Mouse (Mus musculus): Measurements from ENCODE around the gene Uqcr11. TPM values are rescaled to one million over a fixed set of nuclear protein-coding genes. Genes with fewer than 3 reads are reported as not detected.

Uqcr11 gene
- polyA plus RNA-seq, 1 experiment from 2014 or later = 522 TPM

GRCm38 (mm10) chr10:80363734-80364133 lies 42.9 kb downstream of the Uqcr11 start:
- Histone ChIP-seq H3K27me3 (replicated peaks; ENCODE audit: control insufficient read depth, insufficient read depth, low read length) (peaks cover 12% of the 10 kb centered on the region; the same call in 1 of the 2 replicates), H3K9me3 (ENCODE audit: control insufficient read depth, low read length) (no peaks in the 10 kb centered on the region; the same call in 1 of the 2 replicates), H3K4me2 (ENCODE audit: low read length) (no peak overlapping the region), H3K36me3 (ENCODE audit: control insufficient read depth, insufficient read depth) (no peaks in the 10 kb centered on the region), H3K4me3 (replicated peaks; ENCODE audit: low read length) (no peak overlapping the region), H3K27ac (ENCODE audit: low read length) (no peak overlapping the region), H3K4me1 (replicated peaks; ENCODE audit: control insufficient read depth, insufficient read depth, low read length) (no peaks in the 10 kb centered on the region), H3K9ac (replicated peaks; ENCODE audit: low read depth, low read length) (no peak overlapping the region)
- ATAC-seq = no peak
- 31% methylated on average over 6 of the region's 6 CpGs for WGBS

GRCm38 (mm10) chr10:80357994-80358639 lies 48.5 kb downstream of the Uqcr11 start:
- peaks cover 51% of the 10 kb centered on the region for H3K27me3 ChIP-seq (replicated peaks; ENCODE audit: control insufficient read depth, insufficient read depth, low read length)
- H3K36me3 ChIP-seq (ENCODE audit: control insufficient read depth, insufficient read depth) = no peaks in the 10 kb centered on the region
- no peak overlapping the region for H3K27ac ChIP-seq (ENCODE audit: low read length)
- 5% methylated on average over 31 of the region's 31 CpGs for WGBS
- H3K4me1 ChIP-seq (replicated peaks; ENCODE audit: control insufficient read depth, insufficient read depth, low read length) = peaks cover 16% of the 10 kb centered on the region
- no peaks in the 10 kb centered on the region; the same call in 1 of the 2 replicates for H3K9me3 ChIP-seq (ENCODE audit: control insufficient read depth, low read length)
- peak overlapping the region; percentile 30 for H3K4me3 ChIP-seq (replicated peaks; ENCODE audit: low read length)
- H3K4me2 ChIP-seq (ENCODE audit: low read length) = peak overlapping the region; percentile 50
- H3K9ac ChIP-seq (replicated peaks; ENCODE audit: low read depth, low read length) = peak overlapping the region; percentile 42; the same call in 1 of the 2 replicates
- ATAC-seq = peak; percentile 36; the same call in 1 of the 2 replicates

GRCm38 (mm10) chr10:80357336-80357735 lies 49.3 kb downstream of the Uqcr11 start:
- ATAC-seq = no peak

GRCm38 (mm10) chr10:80356737-80357136 lies 49.9 kb downstream of the Uqcr11 start:
- 0 out of 2 replicates have a peak, but pooled peaks have one; percentile 37 for ATAC-seq
- peak overlapping the region; percentile 57 for H3K4me2 ChIP-seq (ENCODE audit: low read length)
- peak overlapping the region; percentile 40 for H3K4me3 ChIP-seq (replicated peaks; ENCODE audit: low read length)
- H3K4me1 ChIP-seq (replicated peaks; ENCODE audit: control insufficient read depth, insufficient read depth, low read length) = peaks cover 16% of the 10 kb centered on the region
- H3K27me3 ChIP-seq (replicated peaks; ENCODE audit: control insufficient read depth, insufficient read depth, low read length) = peaks cover 50% of the 10 kb centered on the region
- H3K36me3 ChIP-seq (ENCODE audit: control insufficient read depth, insufficient read depth) = no peaks in the 10 kb centered on the region
- under 1% methylated on average over 34 of the region's 34 CpGs for WGBS
- H3K9ac ChIP-seq (replicated peaks; ENCODE audit: low read depth, low read length) = peak overlapping the region; percentile 29
- H3K9me3 ChIP-seq (ENCODE audit: control insufficient read depth, low read length) = no peaks in the 10 kb centered on the region
- H3K27ac ChIP-seq (ENCODE audit: low read length) = no peak overlapping the region

More at GRCm38 (mm10) chr10:80357336-80357735, 49.3 kb downstream of the Uqcr11 start:
- Histone ChIP-seq H3K27me3 (replicated peaks; ENCODE audit: control insufficient read depth, insufficient read depth, low read length) (peaks cover 49% of the 10 kb centered on the region), H3K36me3 (ENCODE audit: control insufficient read depth, insufficient read depth) (no peaks in the 10 kb centered on the region), H3K4me3 (replicated peaks; ENCODE audit: low read length) (peak overlapping the region; percentile 30), H3K4me2 (ENCODE audit: low read length) (peak overlapping the region; percentile 50), H3K27ac (ENCODE audit: low read length) (no peak overlapping the region), H3K4me1 (replicated peaks; ENCODE audit: control insufficient read depth, insufficient read depth, low read length) (peaks cover 16% of the 10 kb centered on the region), H3K9ac (replicated peaks; ENCODE audit: low read depth, low read length) (no peak overlapping the region), H3K9me3 (ENCODE audit: control insufficient read depth, low read length) (no peaks in the 10 kb centered on the region)
- 29% methylated on average over 7 of the region's 7 CpGs for WGBS

GRCm38 (mm10) chr10:80356001-80356682 lies 50.5 kb downstream of the Uqcr11 start, which contains the start of gene Plk5:
Gene Plk5 (plus strand): TSS chr10:80356459.
- H3K9me3 ChIP-seq (ENCODE audit: control insufficient read depth, low read length) = no peaks in the 10 kb centered on the region
- peaks cover 16% of the 10 kb centered on the region for H3K4me1 ChIP-seq (replicated peaks; ENCODE audit: control insufficient read depth, insufficient read depth, low read length)
- peak within 1 kb of the TSS; percentile 40 for H3K4me3 ChIP-seq (replicated peaks; ENCODE audit: low read length)
- peak within 1 kb of the TSS; percentile 57 for H3K4me2 ChIP-seq (ENCODE audit: low read length)
- H3K9ac ChIP-seq (replicated peaks; ENCODE audit: low read depth, low read length) = peak within 1 kb of the TSS; percentile 29
- 0 out of 2 replicates have a peak, but pooled peaks have one; percentile 27 for ATAC-seq
- no peak within 1 kb of the TSS for H3K27ac ChIP-seq (ENCODE audit: low read length)
- H3K36me3 ChIP-seq (ENCODE audit: control insufficient read depth, insufficient read depth) = no peaks in the 10 kb centered on the region
- WGBS = under 1% methylated on average over 50 of the region's 53 CpGs
- H3K27me3 ChIP-seq (replicated peaks; ENCODE audit: control insufficient read depth, insufficient read depth, low read length) = peaks cover 54% of the 10 kb centered on the region

GRCm38 (mm10) chr10:80355431-80355830 lies 51.2 kb downstream of the Uqcr11 start:
- Histone ChIP-seq H3K9ac (replicated peaks; ENCODE audit: low read depth, low read length) (no peak overlapping the region), H3K27me3 (replicated peaks; ENCODE audit: control insufficient read depth, insufficient read depth, low read length) (peaks cover 61% of the 10 kb centered on the region), H3K4me2 (ENCODE audit: low read length) (no peak overlapping the region), H3K9me3 (ENCODE audit: control insufficient read depth, low read length) (no peaks in the 10 kb centered on the region), H3K27ac (ENCODE audit: low read length) (no peak overlapping the region), H3K4me3 (replicated peaks; ENCODE audit: low read length) (no peak overlapping the region), H3K36me3 (ENCODE audit: control insufficient read depth, insufficient read depth) (no peaks in the 10 kb centered on the region), H3K4me1 (replicated peaks; ENCODE audit: control insufficient read depth, insufficient read depth, low read length) (peaks cover 16% of the 10 kb centered on the region)
- no peak for ATAC-seq
- 4% methylated on average over 9 of the region's 9 CpGs for WGBS

Small RNAs within 50 kb of the gene (microRNA-seq; reads per million reads assigned to microRNA genes)
- gene Gm22721 = not detected

Other genes starting within 250 kb of the Uqcr11 start
- gene Cirbp, start 240.8 kb downstream of the Uqcr11 start, polyA plus RNA-seq (2015; fragmentation: Nextera tagmentation; extraction: Ambion mirVana) = 318 and 335 TPM in 2 replicates
- 8.5 and 10.6 TPM in 2 replicates for gene 1600002K03Rik, start 233.9 kb downstream of the Uqcr11 start, polyA plus RNA-seq (2015; fragmentation: Nextera tagmentation; extraction: Ambion mirVana)
- 24.8 and 25.4 TPM in 2 replicates for gene Efna2, start 227.3 kb downstream of the Uqcr11 start, polyA plus RNA-seq (2015; fragmentation: Nextera tagmentation; extraction: Ambion mirVana)
- 49.0 and 55.4 TPM in 2 replicates for gene Mum1, start 180.4 kb downstream of the Uqcr11 start, polyA plus RNA-seq (2015; fragmentation: Nextera tagmentation; extraction: Ambion mirVana)
- 236 and 272 TPM in 2 replicates for gene Ndufs7, start 157.7 kb downstream of the Uqcr11 start, polyA plus RNA-seq (2015; fragmentation: Nextera tagmentation; extraction: Ambion mirVana)
- 22.7 and 24.6 TPM in 2 replicates for gene Gamt, start 145.8 kb downstream of the Uqcr11 start, polyA plus RNA-seq (2015; fragmentation: Nextera tagmentation; extraction: Ambion mirVana)
- 61.3 and 61.8 TPM in 2 replicates for gene Dazap1, start 145.3 kb downstream of the Uqcr11 start, polyA plus RNA-seq (2015; fragmentation: Nextera tagmentation; extraction: Ambion mirVana)
- 531 and 538 TPM in 2 replicates for gene Rps15, start 114.4 kb downstream of the Uqcr11 start, polyA plus RNA-seq (2015; fragmentation: Nextera tagmentation; extraction: Ambion mirVana)
- gene Apc2, start 110.9 kb downstream of the Uqcr11 start, polyA plus RNA-seq (2015; fragmentation: Nextera tagmentation; extraction: Ambion mirVana) = 222 and 234 TPM in 2 replicates
- gene 2310011J03Rik, start 86.3 kb downstream of the Uqcr11 start, polyA plus RNA-seq (2015; fragmentation: Nextera tagmentation; extraction: Ambion mirVana) = 32.5 and 34.2 TPM in 2 replicates
- gene Pcsk4, start 77.3 kb downstream of the Uqcr11 start, polyA plus RNA-seq (2015; fragmentation: Nextera tagmentation; extraction: Ambion mirVana) = 3.1 and 3.9 TPM in 2 replicates
- 2.2 and 3.2 TPM in 2 replicates for gene Reep6, start 76.9 kb downstream of the Uqcr11 start, polyA plus RNA-seq (2015; fragmentation: Nextera tagmentation; extraction: Ambion mirVana)
- 0.51 and 0.66 TPM in 2 replicates for gene Adamtsl5, start 58.4 kb downstream of the Uqcr11 start, polyA plus RNA-seq (2015; fragmentation: Nextera tagmentation; extraction: Ambion mirVana)
- gene Plk5, start 50.4 kb downstream of the Uqcr11 start, polyA plus RNA-seq (2015; fragmentation: Nextera tagmentation; extraction: Ambion mirVana) = 2.2 and 4.5 TPM in 2 replicates
- gene Mex3d, start 19.2 kb downstream of the Uqcr11 start, polyA plus RNA-seq (2015; fragmentation: Nextera tagmentation; extraction: Ambion mirVana) = 16.3 TPM in 2 replicates
- 247 and 256 TPM in 2 replicates for gene Mbd3, start 7.3 kb downstream of the Uqcr11 start, polyA plus RNA-seq (2015; fragmentation: Nextera tagmentation; extraction: Ambion mirVana)
- gene Tcf3, start 26.8 kb upstream of the Uqcr11 start, polyA plus RNA-seq (2015; fragmentation: Nextera tagmentation; extraction: Ambion mirVana) = 63.7 and 74.6 TPM in 2 replicates
- gene Onecut3, start 88.0 kb upstream of the Uqcr11 start, polyA plus RNA-seq (2015; fragmentation: Nextera tagmentation; extraction: Ambion mirVana) = 0.07 and 0.46 TPM in 2 replicates
- gene Atp8b3, start 132.3 kb upstream of the Uqcr11 start, polyA plus RNA-seq (2015; fragmentation: Nextera tagmentation; extraction: Ambion mirVana) = 0.16 and 0.23 TPM in 2 replicates
- gene Rexo1, start 154.7 kb upstream of the Uqcr11 start, polyA plus RNA-seq (2015; fragmentation: Nextera tagmentation; extraction: Ambion mirVana) = 28.1 and 30.3 TPM in 2 replicates
- 9.2 and 10.1 TPM in 2 replicates for gene Klf16, start 170.5 kb upstream of the Uqcr11 start, polyA plus RNA-seq (2015; fragmentation: Nextera tagmentation; extraction: Ambion mirVana)
- gene Abhd17a, start 183.5 kb upstream of the Uqcr11 start, polyA plus RNA-seq (2015; fragmentation: Nextera tagmentation; extraction: Ambion mirVana) = 92.2 and 93.1 TPM in 2 replicates
- 69.9 and 77.2 TPM in 2 replicates for gene Scamp4, start 196.0 kb upstream of the Uqcr11 start, polyA plus RNA-seq (2015; fragmentation: Nextera tagmentation; extraction: Ambion mirVana)
- 6.4 and 6.7 TPM in 2 replicates for gene Adat3, start 196.1 kb upstream of the Uqcr11 start, polyA plus RNA-seq (2015; fragmentation: Nextera tagmentation; extraction: Ambion mirVana)
- gene Gm49322, start 199.2 kb upstream of the Uqcr11 start, polyA plus RNA-seq (2015; fragmentation: Nextera tagmentation; extraction: Ambion mirVana) = 3.1 and 4.1 TPM in 2 replicates
- gene Csnk1g2, start 216.0 kb upstream of the Uqcr11 start, polyA plus RNA-seq (2015; fragmentation: Nextera tagmentation; extraction: Ambion mirVana) = 91.3 and 96.9 TPM in 2 replicates